Mouse (Mus musculus) adrenal gland (tissue): ENCODE measurements at regions not wholly inside any gene's neighbourhood (a gene's known extent, or its start where the extent isn't known, plus 50 kb on each side); places are given as distances from the start of the nearest gene placed in this dataset.

ENCODE experiments used
- intact Hi-C: fragments of 180-260 bp; cut with DNase I; formaldehyde crosslinking; loops from one replicate; pipeline ENCODE4 v1.15.1; 2025

DNA sequence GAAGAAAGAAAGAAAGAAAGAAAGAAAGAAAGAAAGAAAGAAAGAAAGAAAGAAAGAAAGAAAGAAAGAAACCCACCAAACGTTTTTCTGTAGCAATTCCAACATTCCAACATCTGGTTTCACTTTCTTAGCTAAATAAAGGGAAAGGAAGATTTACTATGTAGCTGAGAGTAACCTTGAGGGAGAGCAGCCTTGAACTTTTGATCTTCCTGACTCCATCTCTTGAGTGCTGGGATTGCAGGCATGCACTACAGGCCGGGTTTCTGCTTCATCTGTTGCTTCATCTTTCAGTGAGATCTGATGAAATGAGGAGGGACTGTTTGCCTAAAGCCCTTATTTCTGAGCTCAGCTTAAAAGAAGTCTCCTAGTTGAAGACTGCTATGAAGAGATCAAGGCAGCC lies 57.8 kb upstream of the Tmem164 start:
- intact Hi-C loops, result no loop called here

DNA sequence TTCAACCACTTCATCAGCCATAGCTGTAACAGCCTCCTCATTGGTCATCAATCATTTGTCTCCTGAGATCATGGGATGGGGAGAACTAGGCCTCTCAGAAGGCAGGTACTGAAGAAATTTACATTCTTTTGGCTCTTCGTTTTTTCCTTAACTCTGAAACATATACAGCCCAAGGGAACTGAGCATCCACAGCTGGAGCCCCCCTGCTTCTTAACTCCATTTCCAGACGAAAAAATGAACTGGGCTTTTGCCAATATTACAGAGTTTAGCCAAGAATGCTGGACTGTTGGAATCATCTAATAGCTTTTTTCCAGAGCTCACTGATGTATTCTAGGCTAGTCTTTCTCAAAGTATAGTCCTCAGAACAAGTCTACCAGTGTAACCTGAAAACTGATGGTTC lies 57.3 kb upstream of the Tmem164 start:
- intact Hi-C loops, result no loop called here
